Mouse (Mus musculus) testis, adult 2 months (tissue): Measurements from ENCODE around the gene Apoa4.
A peak's percentile ranks its signal among the peaks of the same experiment; 100 is the strongest.

Source experiments
- CTCF ChIP-seq: fragments of 200-500 bp; IDR thresholded peaks from 2 replicates; pipeline ENCODE4 v1.5.1; 2012; ENCODE audit warnings: low read depth, mild to moderate bottlenecking, inconsistent platforms, low read length, moderate library complexity; ENCODE audit not compliant: control insufficient read depth, insufficient read depth, insufficient replicate concordance
- POLR2A ChIP-seq: fragments of 200-500 bp; IDR thresholded peaks from 2 replicates; pipeline ENCODE4 v1.6.1; 2012; ENCODE audit warnings: low read depth, mild to moderate bottlenecking, inconsistent platforms, low read length, moderate library complexity; ENCODE audit not compliant: control insufficient read depth

- TF ChIP-seq CTCF (peak; percentile 25; the same call in 1 of the 2 replicates), POLR2A (peak; percentile 88)
Measured at GRCm38 (mm10) chr9:46282631-46283436, 42.3 kb downstream of the Apoa4 start, which contains the start of gene Bud13.
